ENCODE assay signal across 8 mouse cellular contexts in the genomic region with DNA sequence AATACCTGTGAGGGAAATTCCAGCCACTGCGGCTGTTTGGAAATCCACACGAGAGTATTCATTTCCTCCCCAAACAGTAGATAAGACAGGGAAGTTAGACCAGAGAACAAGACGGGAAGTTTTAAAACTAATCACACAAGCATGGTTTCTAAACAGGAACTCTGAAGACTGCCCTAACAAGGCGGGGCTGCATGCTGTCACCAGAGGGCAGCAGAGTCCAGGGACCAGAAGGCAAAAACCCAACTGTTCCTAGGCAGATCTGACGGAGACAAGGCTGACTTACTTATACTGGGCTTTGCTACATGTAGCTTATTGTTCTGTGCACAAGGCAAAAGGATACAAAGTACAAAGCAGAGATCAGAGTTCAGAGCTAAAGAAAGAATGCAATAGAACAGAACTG. TPM values are rescaled to one million over a fixed set of nuclear protein-coding genes. Genes with fewer than 3 reads are reported as not detected.
DNase-seq lines count a peak whose midpoint lies in the region; ATAC-seq lines count a peak whose summit lies in the region.

No protein-coding gene starts in this region.

- 12% methylated on average over 5 of the region's 5 CpGs for WGBS in kidney, embryonic 15.5 days
- WGBS in intestine, embryonic 15.5 days: 9% methylated on average over 5 of the region's 5 CpGs

- no peaks in the 10 kb centered on the region for H3K9me3 ChIP-seq in kidney, embryonic 15.5 days (replicated peaks)
- H3K9me3 ChIP-seq in intestine, embryonic 15.5 days: no peaks in the 10 kb centered on the region

- DNase-seq in kidney, adult 18-20 months: peak; percentile 86
- DNase-seq in c-Kit-positive CD71-positive TER-119-negative erythroid progenitor cells, embryonic 14.5 days (ENCODE audit: low read depth): peak; percentile 46
- peak; percentile 56 to 91 for DNase-seq in frontal cortex, adult 2 months (ENCODE audit: extremely low spot score in 1 of 2, low spot score in 1 of 2)
- peak; percentile 85 for DNase-seq in left cerebral cortex, postnatal 4 days
- DNase-seq in ovary, adult 18-20 months (ENCODE audit: low spot score): peak; percentile 48
- peak; percentile 18 for DNase-seq in thymus, adult 18-20 months

- intact Hi-C loops in left cerebral cortex, postnatal 4 days (cut with DNase I): loop anchor here (1.0 kb wide), 1 partner anchor 96 kb away; no protein-coding TSS in a partner anchor

- 0 out of 2 replicates have a peak, but pooled peaks cover 2% of the 10 kb centered on the region for H3K27me3 ChIP-seq in kidney, embryonic 15.5 days
- no peaks in the 10 kb centered on the region for H3K27me3 ChIP-seq in intestine, embryonic 15.5 days (replicated peaks)

- H3K36me3 ChIP-seq in kidney, embryonic 15.5 days: no peaks in the 10 kb centered on the region
- no peaks in the 10 kb centered on the region for H3K36me3 ChIP-seq in intestine, embryonic 15.5 days

- peaks cover 3% of the 10 kb centered on the region for H3K4me1 ChIP-seq in kidney, embryonic 15.5 days
- H3K4me1 ChIP-seq in intestine, embryonic 15.5 days (replicated peaks): no peaks in the 10 kb centered on the region; the same call in 1 of the 2 replicates

- H3K9ac ChIP-seq in kidney, embryonic 15.5 days: no peak overlapping the region
- H3K9ac ChIP-seq in intestine, embryonic 15.5 days: no peak overlapping the region

- H3K27ac ChIP-seq in kidney, embryonic 15.5 days: no peak overlapping the region
- no peak overlapping the region for H3K27ac ChIP-seq in intestine, embryonic 15.5 days

- no peak overlapping the region for H3K4me3 ChIP-seq in kidney, embryonic 15.5 days (replicated peaks)
- no peak overlapping the region for H3K4me3 ChIP-seq in intestine, embryonic 15.5 days (replicated peaks)

- ATAC-seq in kidney, embryonic 15.5 days (replicated peaks; ENCODE audit: low FRiP score): no peak
- ATAC-seq in intestine, embryonic 15.5 days: peak; percentile 67; the same call in 1 of the 2 replicates

- no peak overlapping the region for H3K4me2 ChIP-seq in kidney, embryonic 15.5 days
- H3K4me2 ChIP-seq in intestine, embryonic 15.5 days (replicated peaks): no peak overlapping the region

RNA-seq across cellular contexts. Expression of gene Mlkl, which starts 5.2 kb away (rescaled TPM):
- 1.8 and 2.2 TPM in 2 replicates for polyA plus RNA-seq in kidney, embryonic 15.5 days (2015; fragmentation: Nextera tagmentation; extraction: Ambion mirVana)
- 0.44 and 0.70 TPM in 2 replicates for polyA plus RNA-seq in frontal cortex, adult 2 months (2012; rRNA removed)
- polyA plus RNA-seq in intestine, embryonic 15.5 days (2015; fragmentation: Nextera tagmentation; extraction: Ambion mirVana): 2.7 TPM in 2 replicates
- total RNA-seq in left cerebral cortex, postnatal 4 days (2021): under 1 TPM; 0.34 to 0.46 TPM

RNA-seq across cellular contexts. Expression of gene Rfwd3, which starts 43.2 kb away (rescaled TPM):
- 69.1 and 72.4 TPM in 2 replicates for polyA plus RNA-seq in kidney, embryonic 15.5 days (2015; fragmentation: Nextera tagmentation; extraction: Ambion mirVana)
- 14.8 and 15.1 TPM in 2 replicates for polyA plus RNA-seq in frontal cortex, adult 2 months (2012; rRNA removed)
- polyA plus RNA-seq in intestine, embryonic 15.5 days (2015; fragmentation: Nextera tagmentation; extraction: Ambion mirVana): 49.4 and 50.3 TPM in 2 replicates
- 10 to 100 TPM; 18.2 to 18.7 TPM for total RNA-seq in left cerebral cortex, postnatal 4 days (2021)

RNA-seq across cellular contexts. Expression of gene Fa2h, which starts 50.4 kb away (rescaled TPM):
- polyA plus RNA-seq in kidney, embryonic 15.5 days (2015; fragmentation: Nextera tagmentation; extraction: Ambion mirVana): 1.0 TPM in 2 replicates
- 25.6 and 28.7 TPM in 2 replicates for polyA plus RNA-seq in frontal cortex, adult 2 months (2012; rRNA removed)
- polyA plus RNA-seq in intestine, embryonic 15.5 days (2015; fragmentation: Nextera tagmentation; extraction: Ambion mirVana): 0.88 and 1.2 TPM in 2 replicates
- total RNA-seq in left cerebral cortex, postnatal 4 days (2021): 1 to 10 TPM in 1 of 2 experiments, under 1 TPM in 1; 0.62 to 1.1 TPM

Comparison
In these comparisons a context has a peak if more than half of its experiments do, and no peak if none do; other contexts are left out.
1. DNase-seq: peak in every context shown above with its lines; median percentile 86 in kidney, adult 18-20 months; 85 in left cerebral cortex, postnatal 4 days; 74 in frontal cortex, adult 2 months; 48 in ovary, adult 18-20 months; 46 in c-Kit-positive CD71-positive TER-119-negative erythroid progenitor cells, embryonic 14.5 days; 18 in thymus, adult 18-20 months.
2. RNA of gene Fa2h, which starts 50.4 kb away (polyA plus RNA-seq): 25.6 to 28.7 TPM in frontal cortex, adult 2 months; 0.88 to 1.2 TPM in intestine, embryonic 15.5 days and 1.0 TPM in kidney, embryonic 15.5 days; every median in the first group is over 10 times any median in the second.